Mouse (Mus musculus): ENCODE results near the gene Atp2b2. TPM values are rescaled to one million over a fixed set of nuclear protein-coding genes. Genes with fewer than 3 reads are reported as not detected.

Gene Atp2b2
- polyA plus RNA-seq, 1 experiment from 2014 or later, result 22.0 TPM

DNA sequence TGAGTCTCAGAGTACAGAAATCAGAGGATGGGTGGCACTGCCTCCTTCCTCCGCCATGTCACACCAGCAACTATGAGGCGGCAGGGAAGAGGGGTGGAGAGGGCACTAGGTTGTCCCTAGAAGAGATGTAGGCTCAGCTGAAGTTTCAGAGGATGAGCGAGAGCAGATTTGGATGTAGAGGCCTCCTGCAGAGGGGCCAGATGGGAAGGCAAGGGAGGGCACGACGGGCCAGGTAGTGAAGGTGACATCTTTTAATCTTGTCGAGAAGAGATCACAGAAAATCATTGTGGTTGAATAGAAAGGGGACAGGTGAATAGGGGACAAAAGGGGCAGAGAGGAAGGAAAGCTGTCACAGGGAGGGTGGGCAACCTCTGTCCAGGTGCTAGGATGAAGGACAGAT is 41.5 kb downstream of the Atp2b2 start:
- H3K9ac ChIP-seq, result no peak overlapping the region
- H3K4me3 ChIP-seq, result no peak overlapping the region
- H3K9me3 ChIP-seq, result no peaks in the 10 kb centered on the region
- no peak overlapping the region for H3K27ac ChIP-seq (replicated peaks)
- no peak overlapping the region for H3K4me2 ChIP-seq
- WGBS, result 82% methylated on average over 6 of the region's 6 CpGs
- no peaks in the 10 kb centered on the region for H3K27me3 ChIP-seq
- H3K36me3 ChIP-seq, result no peaks in the 10 kb centered on the region
- ATAC-seq (ENCODE audit: low read depth), result no peak
- H3K4me1 ChIP-seq (replicated peaks), result no peaks in the 10 kb centered on the region

GRCm38 (mm10) chr6:114000304-114000703 is 42.1 kb downstream of the Atp2b2 start:
- Histone ChIP-seq H3K4me2 (no peak overlapping the region), H3K9me3 (no peaks in the 10 kb centered on the region), H3K9ac (no peak overlapping the region), H3K4me1 (replicated peaks) (no peaks in the 10 kb centered on the region), H3K4me3 (no peak overlapping the region), H3K27me3 (no peaks in the 10 kb centered on the region), H3K36me3 (no peaks in the 10 kb centered on the region), H3K27ac (replicated peaks) (no peak overlapping the region)
- 57% methylated on average over 7 of the region's 7 CpGs for WGBS
- ATAC-seq (ENCODE audit: low read depth), result no peak

DNA sequence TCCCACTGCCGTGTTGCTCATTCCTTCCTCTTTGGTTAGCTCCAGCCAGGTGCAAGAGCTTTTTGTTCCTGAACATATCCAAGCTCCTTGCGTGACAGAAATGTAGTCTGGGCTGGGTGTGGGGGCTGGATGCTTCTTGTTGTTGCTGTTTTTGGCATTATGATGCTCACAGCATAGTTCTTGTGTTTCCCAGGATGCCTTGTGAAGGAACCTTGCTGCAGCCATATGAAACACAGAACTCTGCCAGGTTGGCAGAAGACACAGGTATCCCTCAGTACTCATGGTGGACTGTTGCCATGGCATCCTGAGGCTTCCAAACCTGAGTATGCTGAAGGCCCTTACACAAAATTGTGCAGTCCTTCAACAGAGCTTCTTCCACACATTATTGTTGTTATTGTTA is 44.0 kb downstream of the Atp2b2 start:
- 92% methylated on average over 2 of the region's 2 CpGs for WGBS
- no peak for ATAC-seq (ENCODE audit: low read depth)
- Histone ChIP-seq H3K27ac (replicated peaks) (no peak overlapping the region), H3K9me3 (no peaks in the 10 kb centered on the region), H3K4me2 (no peak overlapping the region), H3K9ac (no peak overlapping the region), H3K4me1 (replicated peaks) (no peaks in the 10 kb centered on the region), H3K4me3 (no peak overlapping the region), H3K36me3 (no peaks in the 10 kb centered on the region), H3K27me3 (no peaks in the 10 kb centered on the region)

- WGBS, result 91% methylated on average over 5 of the region's 5 CpGs
- no peaks in the 10 kb centered on the region for H3K9me3 ChIP-seq
- H3K4me1 ChIP-seq (replicated peaks), result peaks cover 5% of the 10 kb centered on the region; the same call in 1 of the 2 replicates
- no peak for ATAC-seq (ENCODE audit: low read depth)
- no peak overlapping the region for H3K27ac ChIP-seq (replicated peaks)
- H3K4me2 ChIP-seq, result no peak overlapping the region
- no peaks in the 10 kb centered on the region for H3K27me3 ChIP-seq
- H3K4me3 ChIP-seq, result no peak overlapping the region
- H3K36me3 ChIP-seq, result no peaks in the 10 kb centered on the region
- no peak overlapping the region for H3K9ac ChIP-seq
These were observed 48.2 kb downstream of the Atp2b2 start for GRCm38 (mm10) chr6:113994176-113994575.

DNA sequence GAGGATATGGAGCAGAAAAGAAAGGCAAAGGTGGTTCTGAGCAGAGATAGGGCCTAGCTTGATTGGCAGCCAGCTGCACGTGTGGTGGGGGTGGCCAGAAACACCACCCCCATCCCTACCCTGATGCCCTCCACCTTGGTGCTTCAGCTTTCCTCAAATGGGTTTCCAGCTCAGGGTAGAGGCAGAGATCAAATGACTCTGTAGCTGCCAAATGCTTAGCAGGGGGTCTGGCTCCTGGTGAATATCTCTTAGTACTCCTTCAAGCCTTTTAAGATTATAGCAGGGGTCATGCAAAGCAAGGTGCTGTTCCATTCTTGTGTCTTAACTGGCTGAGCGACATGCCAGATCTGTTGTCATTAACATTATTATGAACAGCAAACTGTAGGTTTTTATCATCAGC is 50.3 kb downstream of the Atp2b2 start:
- Histone ChIP-seq H3K4me3 (no peak overlapping the region), H3K27me3 (no peaks in the 10 kb centered on the region), H3K4me2 (no peak overlapping the region), H3K27ac (replicated peaks) (no peak overlapping the region), H3K9me3 (no peaks in the 10 kb centered on the region), H3K9ac (no peak overlapping the region), H3K4me1 (replicated peaks) (peaks cover 5% of the 10 kb centered on the region; the same call in 1 of the 2 replicates), H3K36me3 (no peaks in the 10 kb centered on the region)
- 75% methylated on average over 2 of the region's 2 CpGs for WGBS
- no peak for ATAC-seq (ENCODE audit: low read depth)

- Histone ChIP-seq H3K36me3 (no peaks in the 10 kb centered on the region), H3K4me1 (replicated peaks) (peaks cover 5% of the 10 kb centered on the region; the same call in 1 of the 2 replicates), H3K27ac (replicated peaks) (no peak overlapping the region), H3K9ac (no peak overlapping the region), H3K4me3 (no peak overlapping the region), H3K9me3 (no peaks in the 10 kb centered on the region), H3K27me3 (no peaks in the 10 kb centered on the region), H3K4me2 (no peak overlapping the region)
- ATAC-seq (ENCODE audit: low read depth), result peak; percentile 43; the same call in 1 of the 2 replicates
- WGBS, result 59% methylated on average over 11 of the region's 11 CpGs
These were observed 50.9 kb downstream of the Atp2b2 start for GRCm38 (mm10) chr6:113991482-113991881.

GRCm38 (mm10) chr6:113990044-113990443 is 52.4 kb downstream of the Atp2b2 start:
- no peaks in the 10 kb centered on the region for H3K9me3 ChIP-seq
- no peak overlapping the region for H3K4me2 ChIP-seq
- no peak overlapping the region for H3K9ac ChIP-seq
- no peak overlapping the region for H3K27ac ChIP-seq (replicated peaks)
- H3K27me3 ChIP-seq, result no peaks in the 10 kb centered on the region
- no peak for ATAC-seq (ENCODE audit: low read depth)
- no peaks in the 10 kb centered on the region for H3K36me3 ChIP-seq
- WGBS, result 19% methylated on average over 1 of the region's 1 CpGs
- H3K4me1 ChIP-seq (replicated peaks), result peaks cover 5% of the 10 kb centered on the region; the same call in 1 of the 2 replicates
- no peak overlapping the region for H3K4me3 ChIP-seq

- peaks cover 5% of the 10 kb centered on the region; the same call in 1 of the 2 replicates for H3K4me1 ChIP-seq (replicated peaks)
These were observed 53.9 kb downstream of the Atp2b2 start for GRCm38 (mm10) chr6:113988521-113988920.

GRCm38 (mm10) chr6:113986671-113987070 is 55.7 kb downstream of the Atp2b2 start:
- Histone ChIP-seq H3K4me1 (replicated peaks) (peaks cover 5% of the 10 kb centered on the region; the same call in 1 of the 2 replicates), H3K27me3 (no peaks in the 10 kb centered on the region), H3K36me3 (no peaks in the 10 kb centered on the region), H3K4me3 (no peak overlapping the region), H3K9me3 (no peaks in the 10 kb centered on the region), H3K27ac (replicated peaks) (no peak overlapping the region), H3K4me2 (no peak overlapping the region), H3K9ac (no peak overlapping the region)
- ATAC-seq (ENCODE audit: low read depth), result no peak
- WGBS, result 49% methylated on average over 4 of the region's 4 CpGs

More at GRCm38 (mm10) chr6:113988521-113988920, 53.9 kb downstream of the Atp2b2 start:
- no peaks in the 10 kb centered on the region for H3K9me3 ChIP-seq
- ATAC-seq (ENCODE audit: low read depth), result no peak
- H3K36me3 ChIP-seq, result no peaks in the 10 kb centered on the region
- no peak overlapping the region for H3K9ac ChIP-seq
- no peak overlapping the region for H3K27ac ChIP-seq (replicated peaks)
- WGBS, result 85% methylated on average over 2 of the region's 2 CpGs
- H3K4me2 ChIP-seq, result no peak overlapping the region
- H3K27me3 ChIP-seq, result no peaks in the 10 kb centered on the region
- H3K4me3 ChIP-seq, result no peak overlapping the region

DNA sequence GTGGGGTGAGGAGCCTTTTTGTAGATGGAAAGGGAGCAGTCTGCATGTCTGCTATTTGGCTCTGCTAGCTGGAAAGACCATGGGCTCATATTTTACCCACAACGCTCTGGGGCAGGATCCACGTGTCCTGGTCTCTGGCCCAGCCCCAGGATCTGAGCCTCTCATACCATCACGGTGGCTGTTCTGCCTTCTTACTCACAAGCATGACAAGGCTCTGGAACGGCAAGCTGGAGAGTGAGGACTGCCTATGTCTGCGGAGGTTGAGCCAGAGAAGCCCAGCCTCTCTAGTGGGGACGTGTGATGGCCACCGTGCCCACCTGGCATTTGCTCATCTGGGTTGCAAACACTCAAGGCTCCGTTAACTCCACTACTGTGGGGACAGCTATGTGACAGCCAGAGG is 63.7 kb downstream of the Atp2b2 start:
- no peaks in the 10 kb centered on the region for H3K9me3 ChIP-seq
- no peaks in the 10 kb centered on the region; the same call in none of the 2 replicates for H3K27me3 ChIP-seq
- no peak overlapping the region for H3K4me3 ChIP-seq
- no peaks in the 10 kb centered on the region for H3K4me1 ChIP-seq (replicated peaks)
- no peak for ATAC-seq (ENCODE audit: low read depth)
- H3K4me2 ChIP-seq, result no peak overlapping the region
- H3K27ac ChIP-seq (replicated peaks), result no peak overlapping the region
- no peak overlapping the region for H3K9ac ChIP-seq
- 88% methylated on average over 8 of the region's 8 CpGs for WGBS
- H3K36me3 ChIP-seq, result no peaks in the 10 kb centered on the region

DNA sequence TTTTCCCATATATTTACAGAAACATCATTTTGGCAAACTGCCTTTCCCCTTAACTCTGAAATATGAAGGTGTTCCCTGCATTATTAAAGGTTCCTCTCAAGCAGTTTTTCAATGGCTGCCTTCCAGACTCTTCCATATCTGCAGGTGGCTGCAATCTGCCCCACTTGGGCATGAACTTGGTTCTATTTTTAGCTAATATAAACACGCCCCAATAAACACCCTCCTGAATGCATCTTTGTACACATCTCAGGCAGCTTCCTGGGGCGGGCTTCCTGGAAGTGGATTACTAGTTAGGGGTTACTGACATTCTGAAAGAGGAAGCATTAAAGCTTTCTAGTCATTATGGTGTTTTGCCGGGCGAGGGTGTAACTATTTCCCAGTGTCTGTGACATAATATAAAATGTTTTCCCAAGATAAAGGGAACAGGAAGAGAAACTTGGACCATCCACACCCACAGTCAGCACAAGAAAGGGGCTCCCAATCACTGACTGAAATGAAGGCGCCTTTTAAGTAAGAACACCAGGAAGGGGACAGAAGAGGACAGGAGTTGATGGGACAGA is 64.2 kb downstream of the Atp2b2 start:
- no peak overlapping the region for H3K4me2 ChIP-seq
- H3K27ac ChIP-seq (replicated peaks), result no peak overlapping the region
- H3K4me1 ChIP-seq (replicated peaks), result no peaks in the 10 kb centered on the region
- H3K9me3 ChIP-seq, result no peaks in the 10 kb centered on the region
- no peak overlapping the region for H3K4me3 ChIP-seq
- ATAC-seq (ENCODE audit: low read depth), result no peak
- WGBS, result 83% methylated on average over 5 of the region's 5 CpGs
- H3K36me3 ChIP-seq, result no peaks in the 10 kb centered on the region
- no peak overlapping the region for H3K9ac ChIP-seq
- no peaks in the 10 kb centered on the region; the same call in none of the 2 replicates for H3K27me3 ChIP-seq

GRCm38 (mm10) chr6:113970900-113971299 is 71.5 kb downstream of the Atp2b2 start:
- no peak overlapping the region for H3K4me3 ChIP-seq
- no peak overlapping the region for H3K27ac ChIP-seq (replicated peaks)
- no peaks in the 10 kb centered on the region for H3K9me3 ChIP-seq
- H3K27me3 ChIP-seq, result no peaks in the 10 kb centered on the region
- H3K4me2 ChIP-seq, result no peak overlapping the region
- 83% methylated on average over 2 of the region's 2 CpGs for WGBS
- no peak for ATAC-seq (ENCODE audit: low read depth)
- no peaks in the 10 kb centered on the region for H3K36me3 ChIP-seq
- H3K9ac ChIP-seq, result no peak overlapping the region
- H3K4me1 ChIP-seq (replicated peaks), result peaks cover 10% of the 10 kb centered on the region

- Histone ChIP-seq H3K27me3 (no peaks in the 10 kb centered on the region), H3K9me3 (no peaks in the 10 kb centered on the region), H3K36me3 (no peaks in the 10 kb centered on the region), H3K4me2 (no peak overlapping the region), H3K9ac (no peak overlapping the region), H3K27ac (replicated peaks) (no peak overlapping the region), H3K4me3 (no peak overlapping the region), H3K4me1 (replicated peaks) (peaks cover 15% of the 10 kb centered on the region)
- no peak for ATAC-seq (ENCODE audit: low read depth)
- 62% methylated on average over 9 of the region's 9 CpGs for WGBS
These were observed 71.9 kb downstream of the Atp2b2 start for GRCm38 (mm10) chr6:113970464-113970863.

Measured in neural tube, embryonic 13.5 days (tissue).